Comparison of ENCODE assay signal across 8 mouse cellular contexts in genomic region chr9:51908838-51909237, GRCm38 (mm10). TPM values are rescaled to one million over a fixed set of nuclear protein-coding genes. Genes with fewer than 3 reads are reported as not detected.
DNase-seq lines count a peak whose midpoint lies in the region; ATAC-seq lines count a peak whose summit lies in the region.

No protein-coding gene starts in this region.

- H3K36me3 ChIP-seq in embryonic facial prominence, embryonic 11.5 days (replicated peaks; ENCODE audit: control insufficient read depth, insufficient read depth, low read depth, low read length) = no peaks in the 10 kb centered on the region
- H3K36me3 ChIP-seq in liver, embryonic 11.5 days (ENCODE audit: control insufficient read depth, insufficient read depth, low read length) = no peaks in the 10 kb centered on the region
- no peaks in the 10 kb centered on the region for H3K36me3 ChIP-seq in neural tube, embryonic 12.5 days

- WGBS in embryonic facial prominence, embryonic 11.5 days = 13% methylated on average over 2 of the region's 2 CpGs
- 2% methylated on average over 2 of the region's 2 CpGs for WGBS in liver, embryonic 11.5 days
- 20% methylated on average over 2 of the region's 2 CpGs for WGBS in neural tube, embryonic 12.5 days

- no peak overlapping the region for H3K9ac ChIP-seq in embryonic facial prominence, embryonic 11.5 days (replicated peaks; ENCODE audit: low read length)
- no peak overlapping the region for H3K9ac ChIP-seq in liver, embryonic 11.5 days (ENCODE audit: low read depth, low read length)
- H3K9ac ChIP-seq in neural tube, embryonic 12.5 days = no peak overlapping the region

- H3K4me2 ChIP-seq in embryonic facial prominence, embryonic 11.5 days (ENCODE audit: low read depth, low read length) = no peak overlapping the region
- H3K4me2 ChIP-seq in liver, embryonic 11.5 days = no peak overlapping the region
- no peak overlapping the region for H3K4me2 ChIP-seq in neural tube, embryonic 12.5 days (replicated peaks)

- no peaks in the 10 kb centered on the region for H3K4me1 ChIP-seq in embryonic facial prominence, embryonic 11.5 days (ENCODE audit: control insufficient read depth, insufficient read depth, low read length)
- H3K4me1 ChIP-seq in liver, embryonic 11.5 days (replicated peaks; ENCODE audit: control insufficient read depth, insufficient read depth, low read length) = no peaks in the 10 kb centered on the region
- H3K4me1 ChIP-seq in neural tube, embryonic 12.5 days = no peaks in the 10 kb centered on the region

- H3K4me3 ChIP-seq in embryonic facial prominence, embryonic 11.5 days (ENCODE audit: low read depth, low read length) = no peak overlapping the region
- no peak overlapping the region for H3K4me3 ChIP-seq in liver, embryonic 11.5 days (ENCODE audit: low read depth, low read length)
- no peak overlapping the region for H3K4me3 ChIP-seq in neural tube, embryonic 12.5 days

- peak; percentile 90 for DNase-seq in CD4-positive, CD25-positive, alpha-beta regulatory T cell, adult 2 months (ENCODE audit: low read depth, low spot score)
- DNase-seq in adrenal gland, postnatal 36 days = peak; percentile 73 to 76
- peak; percentile 85 for DNase-seq in embryonic facial prominence, embryonic 11.5 days (ENCODE audit: low spot score)
- peak; percentile 16 to 69 for DNase-seq in heart, adult 9 months (ENCODE audit: low spot score in 2 of 2)
- peak; percentile 83 for DNase-seq in kidney, postnatal 10 days
- peak; percentile 45 for DNase-seq in liver, embryonic 11.5 days (ENCODE audit: low spot score)
- peak; percentile 80 for DNase-seq in testis, postnatal 10 days (ENCODE audit: low spot score)

- ATAC-seq in embryonic facial prominence, embryonic 11.5 days (replicated peaks; ENCODE audit: insufficient number of reproducible peaks, low FRiP score, low TSS enrichment, low read depth) = peak; percentile 72
- peak; percentile 65; the same call in 1 of the 2 replicates for ATAC-seq in liver, embryonic 11.5 days (replicated peaks; ENCODE audit: low FRiP score)
- ATAC-seq in neural tube, embryonic 12.5 days (ENCODE audit: low FRiP score, low read depth) = peak; percentile 44; the same call in 1 of the 2 replicates

- H3K27me3 ChIP-seq in embryonic facial prominence, embryonic 11.5 days (ENCODE audit: control insufficient read depth, insufficient read depth, low read length) = no peaks in the 10 kb centered on the region
- no peaks in the 10 kb centered on the region for H3K27me3 ChIP-seq in liver, embryonic 11.5 days (replicated peaks; ENCODE audit: control insufficient read depth, insufficient read depth, low read length)
- no peaks in the 10 kb centered on the region for H3K27me3 ChIP-seq in neural tube, embryonic 12.5 days (replicated peaks)

- no peaks in the 10 kb centered on the region for H3K9me3 ChIP-seq in embryonic facial prominence, embryonic 11.5 days (replicated peaks; ENCODE audit: control insufficient read depth, low read length)
- H3K9me3 ChIP-seq in liver, embryonic 11.5 days (ENCODE audit: control insufficient read depth, low read length) = no peaks in the 10 kb centered on the region
- no peaks in the 10 kb centered on the region for H3K9me3 ChIP-seq in neural tube, embryonic 12.5 days

- H3K27ac ChIP-seq in embryonic facial prominence, embryonic 11.5 days (replicated peaks; ENCODE audit: low read depth, low read length) = no peak overlapping the region
- H3K27ac ChIP-seq in liver, embryonic 11.5 days (ENCODE audit: low read depth, low read length) = no peak overlapping the region
- no peak overlapping the region for H3K27ac ChIP-seq in neural tube, embryonic 12.5 days

RNA-seq across cellular contexts. Expression of gene Fdx1, which starts 54.5 kb away (rescaled TPM):
- total RNA-seq in adrenal gland, postnatal 36 days (2021) = 1,000 to 10,000 TPM; 2,132 to 4,124 TPM
- polyA plus RNA-seq in embryonic facial prominence, embryonic 11.5 days (2014; fragmentation: Nextera tagmentation; extraction: Ambion mirVana) = 64.0 and 65.0 TPM in 2 replicates
- polyA plus RNA-seq in liver, embryonic 11.5 days (2014; fragmentation: Nextera tagmentation; extraction: Ambion mirVana) = 45.2 and 50.7 TPM in 2 replicates
- 46.1 and 49.0 TPM in 2 replicates for polyA plus RNA-seq in neural tube, embryonic 12.5 days (2016; fragmentation: Nextera tagmentation; extraction: Ambion mirVana)
